Mouse (Mus musculus) T-helper 2 cell (primary cell): ENCODE results near the gene Dohh.

Source experiments
- in situ Hi-C: fragments of 300-600 bp; cut with MboI, MseI; formaldehyde crosslinking; loops from one replicate; pipeline ENCODE4 v1.15.1; 2025; ENCODE audit warnings: high pct_unique_total_duplicates

The Dohh gene

DNA sequence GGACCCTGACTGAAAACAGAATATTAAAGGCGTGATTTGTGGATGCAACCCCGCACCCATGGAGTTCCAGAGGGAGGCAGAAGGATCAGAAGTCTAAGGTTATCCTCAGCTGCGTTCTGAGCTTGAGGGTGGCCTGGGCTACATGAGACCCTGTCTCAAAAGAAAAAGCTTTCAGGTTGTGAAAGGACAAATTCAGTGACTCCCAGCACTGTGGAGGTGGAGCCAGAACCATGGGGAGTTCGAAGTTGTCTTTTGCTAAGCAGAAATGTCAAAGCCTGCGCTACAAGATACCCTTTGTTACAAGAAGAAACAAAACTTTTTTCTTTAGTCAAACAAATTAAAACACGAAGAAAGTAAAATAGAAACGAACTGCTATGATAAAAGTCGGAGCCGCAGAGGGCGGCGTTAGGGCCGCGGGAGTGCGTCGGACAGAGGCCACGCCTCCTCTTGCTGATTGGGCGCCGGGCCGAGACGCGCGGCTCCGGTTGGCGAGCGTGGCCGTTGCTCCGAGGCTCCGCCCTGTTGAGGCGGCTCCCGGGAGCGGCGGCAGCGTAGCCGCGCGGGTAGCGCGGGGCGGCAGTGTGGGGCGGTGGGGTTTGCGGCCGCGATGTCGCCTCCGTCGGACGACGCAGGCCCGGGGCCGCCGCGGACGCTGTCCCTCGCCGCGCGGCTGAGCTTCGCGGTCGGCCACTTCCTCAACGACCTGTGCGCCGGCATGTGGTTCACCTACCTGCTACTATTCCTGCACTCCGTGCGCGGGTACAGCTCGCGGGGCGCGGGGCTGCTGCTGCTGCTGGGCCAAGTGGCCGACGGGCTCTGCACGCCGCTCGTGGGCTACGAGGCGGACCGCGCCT is 27.0 kb upstream of the Dohh start, which contains the start of gene Mfsd12:
Gene Mfsd12, plus strand, starts transcription at position 501 of the 854 bp plus-strand sequence.
- in situ Hi-C loops: no loop called here

DNA sequence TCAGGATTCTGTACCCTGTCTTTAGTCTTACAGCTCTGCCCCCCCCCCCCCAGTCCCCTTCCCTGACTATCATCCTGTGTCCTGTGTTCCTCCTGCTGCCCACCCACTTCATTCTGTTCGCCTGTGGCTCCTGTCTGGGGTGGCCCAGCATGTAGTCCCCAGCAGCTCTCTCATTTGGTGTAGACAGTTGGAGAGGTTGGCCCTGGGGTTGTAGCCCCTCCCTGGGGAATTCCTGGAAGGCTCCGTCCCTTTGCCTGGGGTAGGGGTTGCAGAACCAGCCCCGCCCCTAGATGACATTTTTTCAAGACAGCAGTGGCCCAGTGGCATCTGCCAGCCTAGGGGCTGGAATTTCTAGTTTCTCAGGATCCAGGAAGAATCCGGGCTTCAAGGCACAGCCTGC is 26.0 kb upstream of the Dohh start:
- in situ Hi-C loops: no loop called here

DNA sequence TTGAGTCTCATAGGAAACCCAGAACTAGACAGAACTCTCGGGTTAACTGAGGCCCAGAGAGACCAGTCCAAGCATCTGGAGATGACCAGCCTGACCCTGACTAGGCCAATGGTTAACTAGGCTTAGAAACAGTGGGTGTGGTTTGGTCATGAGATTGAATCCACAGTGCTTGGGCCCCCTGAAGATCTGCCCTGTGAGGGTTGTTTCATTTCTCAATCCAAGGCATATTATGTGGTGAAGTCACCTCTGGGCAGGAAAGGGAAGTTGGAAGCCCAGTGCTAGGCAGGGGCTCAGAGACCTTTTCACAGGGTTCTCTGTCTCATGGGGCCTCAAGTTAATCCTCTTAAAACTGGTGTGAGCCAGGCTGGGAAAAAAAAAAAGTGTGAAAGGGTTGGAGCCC is 25.4 kb upstream of the Dohh start:
- in situ Hi-C loops: no loop called here

DNA sequence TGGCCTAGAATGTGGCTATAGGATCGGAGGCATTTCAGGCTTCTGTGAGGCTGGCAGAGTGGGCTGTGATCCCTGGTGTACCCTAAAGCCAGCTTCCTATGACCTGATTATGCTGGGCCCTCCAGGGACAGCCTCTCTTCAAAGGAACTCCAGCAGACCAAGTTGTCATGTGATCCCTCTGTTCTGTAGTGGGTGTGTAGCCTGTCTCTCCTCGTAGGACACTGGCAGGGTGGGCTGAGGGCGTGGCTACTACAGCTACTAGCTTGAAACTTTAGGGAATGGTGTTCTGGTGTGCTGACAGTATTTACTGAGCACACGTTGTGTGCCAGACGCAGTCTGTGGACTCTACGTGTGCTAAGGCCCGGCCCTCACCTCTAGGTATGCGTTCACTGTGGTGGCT is 23.5 kb upstream of the Dohh start:
- in situ Hi-C loops: no loop called here

DNA sequence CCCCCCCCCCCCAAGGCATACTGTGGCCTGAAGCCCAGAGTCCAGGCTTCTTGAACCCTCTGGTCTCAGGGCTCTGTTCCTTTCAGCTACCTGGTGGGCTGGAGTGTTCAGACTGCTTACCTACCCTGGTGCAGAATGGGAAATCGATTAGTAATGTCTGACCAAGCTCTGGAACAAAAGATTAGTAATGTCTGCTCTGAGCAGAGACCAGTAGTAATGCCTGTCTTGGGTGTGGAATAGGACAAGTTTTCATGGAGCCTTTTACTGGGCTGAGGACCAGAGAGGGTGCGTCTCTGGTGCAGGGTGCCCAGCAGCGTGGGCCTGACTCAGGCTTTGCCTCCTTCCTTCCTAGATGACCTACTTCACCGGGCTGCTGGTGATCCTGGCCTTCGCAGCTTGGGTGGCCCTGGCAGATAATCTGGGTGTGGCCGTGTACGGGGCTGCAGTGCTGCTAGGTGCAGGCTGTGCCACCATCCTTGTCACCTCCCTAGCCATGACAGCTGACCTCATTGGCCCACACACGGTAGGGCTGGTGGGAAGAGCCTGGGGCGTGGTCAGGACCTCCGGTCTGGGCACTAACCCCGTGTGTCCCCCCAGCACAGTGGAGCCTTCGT is 21.8 kb upstream of the Dohh start:
- in situ Hi-C loops: no loop called here

DNA sequence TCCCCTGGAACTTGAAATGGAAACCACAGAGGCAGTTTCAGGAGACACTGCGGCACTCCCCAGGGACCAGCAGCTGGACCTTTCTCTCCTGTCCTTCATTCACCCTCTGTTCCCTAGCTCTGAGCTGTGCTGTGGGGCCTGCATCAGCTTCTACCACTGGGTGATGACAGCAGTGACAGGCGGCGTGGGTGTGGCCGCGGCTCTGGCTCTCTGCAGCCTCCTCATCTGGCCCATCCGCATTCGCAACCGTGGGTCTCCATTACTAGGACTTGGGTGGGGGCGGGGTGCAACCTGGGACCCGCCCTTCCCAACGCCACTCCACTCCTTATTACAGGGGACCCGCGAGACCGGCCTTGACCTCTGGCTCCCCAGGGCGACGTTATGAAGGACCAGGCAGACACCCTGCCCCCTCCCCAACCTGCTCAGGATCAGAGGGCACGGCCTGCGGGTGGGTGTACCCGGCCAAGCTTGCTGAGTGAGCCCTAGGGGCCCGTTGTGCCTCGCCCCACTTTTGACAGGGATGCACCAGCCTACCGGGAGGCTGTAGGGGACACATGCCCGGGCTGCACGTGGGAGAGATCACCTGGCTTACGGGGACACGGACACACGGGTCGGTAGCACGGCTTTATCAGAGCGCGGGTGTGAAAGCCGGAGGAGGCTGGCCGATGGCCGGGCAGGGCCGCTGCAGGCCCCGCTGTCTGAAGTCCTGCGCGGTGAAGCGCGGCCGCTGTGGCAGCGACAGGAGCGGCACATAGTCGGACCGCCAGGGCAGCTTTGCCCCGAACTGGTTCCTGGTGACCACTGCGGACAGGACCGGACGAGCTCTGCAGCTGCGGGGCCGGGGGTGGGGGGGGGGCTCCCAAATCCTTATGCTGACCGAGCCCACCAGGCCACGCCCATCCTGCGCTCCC is 20.5 kb upstream of the Dohh start:
- in situ Hi-C loops: no loop called here

DNA sequence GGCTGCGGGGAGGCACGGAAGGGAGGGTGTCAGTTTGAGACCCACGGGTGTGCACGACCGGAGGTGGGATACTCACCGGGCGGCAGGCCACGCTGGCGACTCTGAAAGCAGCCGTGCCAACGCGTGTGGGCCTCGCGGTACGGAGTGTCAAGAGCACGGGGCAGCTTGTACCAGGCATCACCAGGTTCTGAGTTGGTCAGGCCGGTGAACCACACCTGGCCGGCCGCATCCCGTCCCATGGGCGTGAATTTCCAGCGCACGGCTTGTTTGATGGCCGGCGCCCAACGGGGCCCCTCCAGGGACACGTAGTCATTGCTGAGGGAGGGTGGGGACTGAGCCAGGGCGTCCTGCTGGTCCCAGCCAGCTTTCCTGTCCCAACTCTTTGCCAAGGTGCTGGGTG is 19.6 kb upstream of the Dohh start:
- in situ Hi-C loops: no loop called here

DNA sequence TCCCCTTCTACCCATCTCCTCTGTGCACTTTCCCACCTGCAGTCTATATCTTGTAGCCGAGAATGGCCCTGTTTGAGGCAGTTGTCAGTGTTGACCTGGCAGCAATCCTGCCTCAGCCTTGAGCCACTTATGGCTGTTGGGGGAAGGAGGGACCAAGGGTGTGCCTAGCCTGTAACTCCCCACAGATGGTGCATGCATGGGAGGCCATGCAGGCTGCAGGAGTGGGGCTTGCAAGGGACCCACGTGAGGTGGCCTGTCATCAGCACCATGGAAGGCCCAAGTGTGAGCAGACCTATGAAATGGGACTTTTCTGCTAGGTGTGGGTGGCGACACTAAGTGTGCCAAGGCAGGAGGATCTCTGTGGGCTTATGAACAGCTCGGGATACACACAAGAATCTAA is 19.2 kb upstream of the Dohh start:
- in situ Hi-C loops: no loop called here

DNA sequence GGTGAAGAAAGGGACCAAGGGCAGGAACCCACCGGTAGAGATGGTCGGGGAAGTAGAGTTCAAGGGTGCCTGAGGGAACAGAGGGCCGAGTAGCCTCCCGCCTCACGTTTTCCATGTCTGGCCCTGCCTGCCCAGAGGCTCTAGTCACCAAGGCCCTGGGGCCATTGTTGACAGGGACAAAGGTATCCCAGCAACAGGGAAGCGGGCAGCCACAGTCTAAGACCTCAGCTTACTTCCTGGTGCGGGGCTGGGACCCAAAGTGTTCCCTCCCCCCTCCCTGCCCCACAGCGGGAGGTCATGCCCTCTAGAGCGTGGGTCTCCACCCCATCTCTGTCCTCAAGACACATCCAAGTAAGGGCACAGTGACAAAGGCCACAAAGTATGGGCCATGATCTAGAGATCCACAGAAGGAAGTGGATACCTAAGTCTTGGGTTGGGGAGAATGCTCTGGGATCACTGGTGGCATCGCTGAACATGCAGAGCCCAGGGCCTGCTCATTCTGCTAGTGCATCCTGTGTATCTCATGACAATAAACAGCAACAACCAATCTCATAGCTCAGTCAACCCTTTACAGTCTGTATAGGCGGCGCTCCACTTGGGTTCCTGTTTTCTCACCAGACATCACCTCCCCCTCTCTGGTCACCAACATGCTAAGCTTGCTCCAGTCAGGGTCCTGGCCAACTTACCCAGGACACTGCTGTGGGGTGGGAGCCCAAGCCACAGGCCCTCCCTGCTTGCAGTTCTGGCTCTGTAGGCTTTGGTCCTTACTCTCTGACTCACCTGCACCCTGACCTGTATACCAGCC is 18.4 kb upstream of the Dohh start, which contains the start of gene 4930404N11Rik:
Gene 4930404N11Rik, minus strand, starts transcription at position 145 of the 805 bp plus-strand sequence.
- in situ Hi-C loops: no loop called here

DNA sequence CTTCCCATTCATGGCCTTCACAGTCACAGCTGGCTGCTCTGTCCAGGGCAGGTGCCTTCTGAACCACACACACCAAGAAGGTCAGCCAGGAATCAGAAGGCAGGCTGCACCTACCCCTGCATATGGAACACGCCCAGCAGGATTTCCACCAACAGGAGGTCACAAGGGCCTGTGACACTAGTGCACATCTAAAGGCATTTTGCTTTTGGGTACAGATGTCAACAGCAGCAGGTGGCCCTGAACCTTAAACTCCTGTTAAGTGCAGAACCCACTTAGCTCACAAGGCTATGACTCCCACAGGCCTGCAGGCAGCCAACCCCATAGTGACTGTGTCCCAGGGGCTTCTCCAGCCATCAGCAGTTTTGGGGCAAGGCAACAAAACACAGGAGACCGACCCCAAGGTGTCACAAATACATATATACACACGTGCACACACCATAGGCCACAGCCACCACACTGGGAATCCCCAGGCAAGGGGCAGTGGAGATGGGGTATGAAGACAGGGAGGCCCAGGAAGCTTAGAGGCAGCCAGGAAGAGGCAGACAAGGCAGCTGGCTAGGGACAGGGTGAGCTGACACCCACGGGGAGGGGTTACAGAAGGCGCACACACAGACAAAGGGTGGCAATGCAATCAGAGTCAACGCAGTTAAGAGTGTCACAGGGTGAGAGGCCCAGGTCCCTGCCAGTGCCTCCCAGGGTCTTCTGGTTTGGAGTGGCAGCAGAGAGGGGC is 17.6 kb upstream of the Dohh start:
- in situ Hi-C loops: no loop called here

DNA sequence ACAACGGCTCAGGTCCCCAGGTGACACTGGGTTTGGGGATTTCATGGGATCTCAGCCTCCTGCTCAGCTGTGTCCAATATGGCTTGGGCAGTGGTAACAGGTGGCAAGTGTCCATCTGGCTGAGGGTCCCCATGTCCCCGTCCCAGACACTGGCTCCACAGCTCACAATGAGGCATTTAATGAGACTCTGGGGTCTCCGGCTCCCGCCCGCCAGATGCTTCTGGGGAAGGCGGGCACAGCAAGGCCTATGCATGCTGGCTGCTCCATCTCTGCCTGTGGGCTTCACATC is 17.1 kb upstream of the Dohh start:
- in situ Hi-C loops: no loop called here

DNA sequence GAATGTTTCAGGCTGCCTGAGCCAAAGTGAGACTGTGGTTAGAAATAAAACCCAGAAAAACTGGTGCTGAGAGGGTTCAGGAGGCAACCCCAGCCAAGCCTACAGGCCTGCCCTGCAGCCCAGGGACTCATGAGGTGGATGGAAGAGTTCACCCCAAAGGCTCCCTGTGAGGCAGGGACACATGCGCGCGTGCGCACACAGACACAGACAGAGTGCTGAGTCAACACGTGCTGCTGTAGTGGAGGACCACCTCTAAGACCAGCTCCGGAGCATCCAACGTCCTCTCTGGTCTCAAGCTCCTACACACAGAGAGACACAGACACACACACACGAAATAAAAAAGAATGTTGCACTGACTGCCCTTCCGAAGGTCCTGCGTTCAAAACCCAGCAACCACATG is 8.9 kb upstream of the Dohh start:
- in situ Hi-C loops: no loop called here

DNA sequence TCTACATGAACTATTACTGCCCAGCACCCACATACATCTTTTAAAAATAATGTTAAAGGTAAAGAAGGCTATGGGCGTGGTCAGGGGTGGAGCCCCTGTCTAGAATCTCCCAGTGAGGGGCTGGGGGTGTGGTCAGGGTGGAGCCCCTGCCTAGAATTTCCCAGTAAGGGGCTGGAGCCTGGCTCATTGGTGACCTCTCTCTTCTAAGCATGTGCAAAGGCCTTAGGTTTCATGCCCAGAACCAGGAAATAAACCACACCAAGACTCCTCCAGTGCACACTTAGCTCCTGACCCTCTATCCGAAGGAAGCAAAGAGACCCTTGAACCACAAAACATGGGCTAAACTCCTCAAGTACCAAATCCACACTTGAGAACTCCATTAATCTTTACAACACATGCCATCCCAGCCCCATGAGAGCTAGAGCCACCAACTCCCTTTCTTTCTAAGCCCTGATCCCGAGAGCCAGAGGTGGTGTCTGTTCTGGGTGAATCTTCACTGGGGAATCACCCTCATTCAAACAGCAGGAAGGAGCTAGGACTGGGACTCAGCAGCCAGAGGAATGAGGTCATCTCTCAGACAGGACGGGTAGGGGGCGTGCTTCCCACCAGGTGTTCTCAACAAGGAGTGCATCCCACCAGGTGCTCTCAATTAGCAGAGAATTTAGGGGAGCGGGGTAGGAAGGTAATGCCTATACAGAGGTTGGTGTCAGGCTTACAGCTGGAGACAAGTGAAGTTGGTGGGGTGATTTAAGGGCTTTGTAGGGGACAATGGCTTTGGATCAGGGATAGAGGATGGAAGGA is 7.5 kb upstream of the Dohh start:
- in situ Hi-C loops: no loop called here

DNA sequence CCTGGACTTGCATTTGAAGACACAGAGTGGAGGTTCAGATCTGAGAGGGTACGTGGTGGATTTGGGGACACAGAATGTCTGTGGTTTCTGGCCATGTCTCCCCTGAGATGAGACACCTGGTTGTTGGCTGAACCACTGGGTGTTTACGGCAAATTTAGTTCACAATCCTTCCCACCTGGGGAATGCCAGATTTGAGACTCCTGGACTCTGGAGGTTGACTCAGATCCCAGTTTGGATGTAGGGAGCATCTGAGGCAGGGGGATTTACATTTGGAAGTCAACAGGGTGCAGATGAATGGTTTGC is 6.9 kb upstream of the Dohh start:
- in situ Hi-C loops: no loop called here

DNA sequence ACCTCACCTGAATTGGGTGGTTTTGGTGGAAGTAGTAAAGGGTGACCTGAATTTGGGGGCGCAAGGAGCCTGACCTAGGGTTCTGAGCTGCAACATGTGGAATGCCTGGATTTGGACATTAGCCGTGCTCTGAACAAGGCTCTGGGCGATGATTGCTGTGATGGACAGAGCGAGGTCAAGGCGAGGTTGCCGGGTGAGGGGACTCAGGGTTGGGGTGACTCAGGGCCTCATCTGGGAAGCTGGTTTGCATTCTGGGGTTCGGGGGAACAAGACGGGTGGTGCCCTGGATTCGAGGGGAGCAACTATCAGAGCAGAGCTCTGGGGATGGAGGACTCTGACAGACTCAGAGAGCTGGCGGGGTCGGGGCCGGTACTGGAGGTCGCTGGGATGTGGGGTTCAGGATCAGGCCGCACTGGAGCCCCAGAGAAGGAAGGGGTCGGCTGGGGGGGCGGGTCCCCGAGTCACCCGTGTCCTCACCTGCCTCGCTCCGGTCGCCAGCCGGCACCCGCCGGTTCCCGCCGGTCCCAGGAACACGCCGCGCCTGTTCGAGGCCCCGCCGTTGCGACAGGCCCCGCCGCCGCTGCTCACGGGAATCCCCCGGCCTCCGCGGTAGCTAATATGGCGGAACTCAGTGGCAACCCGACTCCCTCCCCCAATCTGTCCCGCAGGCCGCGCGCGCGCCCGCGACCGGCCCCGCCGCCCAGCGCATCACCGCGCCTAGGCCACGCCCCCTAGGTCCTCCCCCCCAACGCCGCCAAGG is 6.3 kb upstream of the Dohh start, which contains the start of gene Fzr1:
Gene Fzr1, minus strand, starts transcription at position 724 of the 760 bp plus-strand sequence.
- in situ Hi-C loops: no loop called here

DNA sequence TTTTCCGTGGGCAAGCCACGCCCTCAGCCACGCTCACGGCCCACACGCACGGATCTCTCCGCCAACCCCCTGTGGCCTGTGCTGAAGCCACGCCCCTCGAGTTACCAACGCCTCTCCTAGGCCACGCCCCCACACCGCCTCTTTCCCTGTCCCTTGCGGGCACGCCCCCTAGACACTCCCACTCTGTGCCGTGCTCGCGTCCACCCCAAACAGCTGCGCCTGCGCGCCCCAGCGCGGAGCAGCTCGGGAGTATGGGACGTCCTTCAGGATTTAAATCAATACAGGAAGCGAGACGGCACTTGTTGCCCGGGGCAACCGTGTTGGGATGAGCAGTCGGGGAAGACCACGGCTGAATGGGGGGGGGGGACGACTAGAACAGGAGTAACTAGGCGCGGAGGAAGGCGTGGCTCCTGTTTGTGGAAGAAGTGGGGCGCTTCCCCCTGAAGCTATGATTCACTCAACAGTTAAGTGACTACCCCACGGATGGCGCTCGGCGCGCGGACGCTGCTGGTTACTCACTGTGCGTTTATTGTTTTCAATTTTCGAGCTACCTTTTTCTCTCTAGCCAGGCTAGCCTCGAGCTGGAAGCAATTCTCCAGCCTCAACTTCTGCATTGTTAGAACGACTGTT is 5.6 kb upstream of the Dohh start:
- in situ Hi-C loops: no loop called here

DNA sequence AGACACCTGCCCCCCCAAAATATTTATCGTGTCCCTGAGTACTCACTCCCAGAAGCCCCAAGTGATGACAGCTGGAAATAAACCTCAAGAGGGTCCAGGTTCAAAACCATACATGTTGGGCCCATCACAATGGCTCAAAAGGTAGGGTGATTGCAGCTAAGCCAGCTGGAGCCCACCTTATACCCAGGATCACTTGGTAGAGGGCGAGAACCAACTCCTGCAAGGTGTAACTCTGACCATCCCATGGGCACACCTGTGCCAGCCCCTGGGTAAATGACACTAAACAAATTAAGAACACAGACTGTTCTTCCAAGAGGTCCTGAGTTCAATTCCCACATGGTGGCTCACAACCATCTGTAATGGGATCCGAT is 5.1 kb upstream of the Dohh start:
- in situ Hi-C loops: no loop called here

DNA sequence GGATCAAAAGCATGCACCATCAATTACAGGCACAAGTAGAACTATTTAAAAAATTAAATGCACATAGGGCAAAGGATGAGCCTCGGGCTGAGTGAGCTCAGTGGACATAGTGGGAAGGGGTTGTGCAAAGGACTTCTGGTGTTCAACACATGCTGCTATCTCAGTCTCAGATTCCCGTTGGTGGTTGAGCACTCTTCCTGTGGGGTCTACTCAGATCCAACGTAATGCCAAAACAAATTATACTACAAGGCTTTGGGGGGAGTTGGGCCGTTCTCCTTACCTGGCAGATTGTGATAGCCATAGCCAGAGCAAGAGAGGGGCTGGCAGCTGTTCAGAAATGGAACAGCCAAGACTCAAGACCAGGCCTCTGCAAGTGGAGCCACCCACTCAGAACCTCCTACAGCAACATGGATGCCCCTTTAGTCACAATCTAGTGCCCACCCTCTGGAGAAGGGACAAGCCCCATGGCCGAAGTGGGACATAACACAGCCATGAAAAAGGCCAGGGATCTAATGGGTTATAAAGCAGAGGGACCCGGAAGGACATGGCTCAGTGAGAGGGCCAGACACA is 4.3 kb upstream of the Dohh start:
- in situ Hi-C loops: no loop called here

DNA sequence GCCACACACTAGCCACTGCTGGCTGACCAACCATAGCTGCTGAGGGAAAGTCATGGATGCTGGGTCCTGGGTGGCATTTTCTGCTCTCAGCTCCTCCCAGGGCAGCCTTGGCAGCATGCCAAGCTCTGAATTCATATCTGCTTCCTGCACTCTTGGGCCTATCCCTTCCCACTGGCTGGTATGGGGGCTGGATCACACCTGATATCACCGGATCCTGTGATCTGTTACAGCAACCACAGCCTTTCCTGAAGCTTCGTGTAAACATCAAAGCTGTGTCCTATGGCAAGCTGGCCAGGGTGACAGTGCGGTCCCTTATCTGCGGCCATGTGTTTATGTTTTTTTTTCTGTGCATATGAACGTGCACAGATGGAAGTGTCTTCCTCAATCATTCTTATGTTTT is 2.2 kb upstream of the Dohh start:
- in situ Hi-C loops: no loop called here
